Mouse (Mus musculus) lung, postnatal 25 days (tissue): ENCODE measurements around the gene Rala.
"Not testable (repeated sequence)": the region's sequence is repeated elsewhere in the genome, so short reads cannot be mapped to it uniquely, and the experiment has no call there.

ENCODE experiments used
- DNase-seq: peaks from one replicate; pipeline ENCODE4 v3.0.0; 2022; ENCODE audit warnings: low spot score

Gene Rala

GRCm38 (mm10) chr13:17944078-17944917 lies at the start of gene Rala:
Gene Rala, minus strand, starts transcription at chr13:17944239.
- peak; percentile 95 for DNase-seq

GRCm38 (mm10) chr13:17993515-17993847 lies 49.4 kb upstream of the Rala start:
- DNase-seq = no peak

GRCm38 (mm10) chr13:17992697-17993514 lies 48.9 kb upstream of the Rala start, which contains the start of gene Yae1d1:
Gene Yae1d1, minus strand, starts transcription at chr13:17993349.
- DNase-seq = peak; percentile 92

- DNase-seq = no peak
Measured at GRCm38 (mm10) chr13:17992009-17992408, 48.0 kb upstream of the Rala start.

GRCm38 (mm10) chr13:17983194-17983593 lies 39.2 kb upstream of the Rala start:
- peak; percentile 34 for DNase-seq

GRCm38 (mm10) chr13:17982634-17983033 lies 38.6 kb upstream of the Rala start:
- DNase-seq = no peak

GRCm38 (mm10) chr13:17976854-17977739 lies 33.1 kb upstream of the Rala start:
- no peak for DNase-seq

- DNase-seq = peak; percentile 44
Measured at GRCm38 (mm10) chr13:17975891-17976290, 31.9 kb upstream of the Rala start.

- no peak for DNase-seq
Measured at GRCm38 (mm10) chr13:17975457-17975856, 31.4 kb upstream of the Rala start.

GRCm38 (mm10) chr13:17974734-17975133 lies 30.7 kb upstream of the Rala start:
- no peak for DNase-seq

GRCm38 (mm10) chr13:17960613-17961012 lies 16.6 kb upstream of the Rala start:
- no peak for DNase-seq

GRCm38 (mm10) chr13:17954282-17954681 lies 10.2 kb upstream of the Rala start:
- no peak for DNase-seq

GRCm38 (mm10) chr13:17950581-17950980 lies 6.5 kb upstream of the Rala start:
- DNase-seq = not testable (repeated sequence)

- no peak for DNase-seq
Measured at GRCm38 (mm10) chr13:17949555-17949954, 5.5 kb upstream of the Rala start.

- DNase-seq = no peak
Measured at GRCm38 (mm10) chr13:17943306-17944077, 547 bp downstream of the Rala start.

GRCm38 (mm10) chr13:17942338-17942737 lies 1.7 kb downstream of the Rala start:
- DNase-seq = no peak

GRCm38 (mm10) chr13:17907309-17907708 lies 36.7 kb downstream of the Rala start:
- DNase-seq = peak; percentile 18

- no peak for DNase-seq
Measured at GRCm38 (mm10) chr13:17901474-17901873, 42.6 kb downstream of the Rala start.

- no peak for DNase-seq
Measured at GRCm38 (mm10) chr13:17900641-17901040, 43.4 kb downstream of the Rala start.

- no peak for DNase-seq
Measured at GRCm38 (mm10) chr13:17897040-17897439, 47.0 kb downstream of the Rala start.

- DNase-seq = no peak
Measured at GRCm38 (mm10) chr13:17891545-17891944, 52.5 kb downstream of the Rala start.
